In the genomic region with DNA sequence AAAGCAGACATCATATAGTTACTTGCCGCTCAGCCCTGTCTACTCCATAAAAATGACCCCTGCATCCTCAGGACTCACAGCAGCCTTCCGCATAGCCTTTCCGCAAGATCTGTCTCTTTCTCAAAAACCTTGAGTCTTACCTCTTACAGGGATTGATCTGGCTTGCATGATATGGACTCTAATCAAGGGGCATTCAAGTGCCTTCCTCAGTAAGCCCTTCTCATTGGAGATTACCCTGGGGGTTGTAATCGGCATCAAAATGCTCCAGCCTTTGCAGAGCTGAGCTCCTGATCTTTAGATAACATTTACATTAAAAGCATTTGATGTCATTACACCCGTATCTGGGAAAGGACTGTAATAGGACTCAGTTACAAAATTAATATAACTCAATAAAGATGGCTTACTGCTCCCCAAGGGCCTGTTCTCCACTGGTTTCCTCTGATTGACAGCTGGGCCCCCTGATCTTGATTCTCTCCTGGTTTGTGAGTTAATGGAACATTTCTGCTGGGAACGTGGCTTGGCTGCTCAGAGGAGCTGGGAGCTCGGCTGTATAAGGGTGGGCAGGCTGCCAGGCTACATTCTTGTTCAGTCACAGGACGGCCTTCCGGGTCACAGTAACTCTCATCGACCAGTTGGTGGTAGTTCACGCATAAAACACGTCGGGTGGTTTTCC, we compare ENCODE assay signal across 8 mouse cellular contexts.
A peak's percentile ranks its signal among the peaks of the same experiment; 100 is the strongest.
DNase-seq lines count a peak whose midpoint lies in the region; ATAC-seq and TF ChIP-seq lines count a peak whose summit lies in the region.

No protein-coding gene starts in this region.

- H3K36me3 ChIP-seq in forebrain, embryonic 13.5 days (ENCODE audit: poor library complexity, severe bottlenecking): peaks cover 8% of the 10 kb centered on the region
- H3K36me3 ChIP-seq in forebrain, embryonic 11.5 days (ENCODE audit: control insufficient read depth, insufficient read depth, low read length): no peaks in the 10 kb centered on the region; the same call in 1 of the 2 replicates
- peaks cover 16% of the 10 kb centered on the region for H3K36me3 ChIP-seq in embryonic facial prominence, embryonic 10.5 days (replicated peaks)
- H3K36me3 ChIP-seq in heart, postnatal 0 days (replicated peaks; ENCODE audit: control insufficient read depth, insufficient read depth, low read length): no peaks in the 10 kb centered on the region
- H3K36me3 ChIP-seq in lung, embryonic 14.5 days (ENCODE audit: insufficient read depth): 0 out of 2 replicates have a peak, but pooled peaks cover 4% of the 10 kb centered on the region
- no peaks in the 10 kb centered on the region for H3K36me3 ChIP-seq in thymus, adult 2 months (ENCODE audit: control insufficient read depth, insufficient read depth, low read length)

- no peaks in the 10 kb centered on the region for H3K27me3 ChIP-seq in forebrain, embryonic 13.5 days
- H3K27me3 ChIP-seq in forebrain, embryonic 11.5 days (ENCODE audit: control insufficient read depth, insufficient read depth, low read length): no peaks in the 10 kb centered on the region
- H3K27me3 ChIP-seq in embryonic facial prominence, embryonic 10.5 days (replicated peaks; ENCODE audit: low read depth, poor library complexity, severe bottlenecking): no peaks in the 10 kb centered on the region
- H3K27me3 ChIP-seq in heart, postnatal 0 days (ENCODE audit: control insufficient read depth, insufficient read depth, low read length): no peaks in the 10 kb centered on the region
- no peaks in the 10 kb centered on the region for H3K27me3 ChIP-seq in lung, embryonic 14.5 days (ENCODE audit: insufficient read depth, low read length)
- no peaks in the 10 kb centered on the region for H3K27me3 ChIP-seq in thymus, adult 2 months (ENCODE audit: control insufficient read depth, insufficient read depth, low read length)

- ATAC-seq in forebrain, embryonic 13.5 days: peak; percentile 58; the same call in 1 of the 2 replicates
- no peak for ATAC-seq in forebrain, embryonic 11.5 days (replicated peaks; ENCODE audit: low FRiP score)
- ATAC-seq in heart, postnatal 0 days (ENCODE audit: insufficient read depth, low read depth): peak; percentile 82
- peak; percentile 84 for ATAC-seq in lung, embryonic 14.5 days (ENCODE audit: insufficient read depth)

- H3K27ac ChIP-seq in forebrain, embryonic 13.5 days: no peak overlapping the region
- no peak overlapping the region for H3K27ac ChIP-seq in forebrain, embryonic 11.5 days (ENCODE audit: low read depth, low read length)
- H3K27ac ChIP-seq in embryonic facial prominence, embryonic 10.5 days (replicated peaks): no peak overlapping the region
- H3K27ac ChIP-seq in heart, postnatal 0 days (ENCODE audit: low read depth): no peak overlapping the region
- no peak overlapping the region for H3K27ac ChIP-seq in lung, embryonic 14.5 days (ENCODE audit: low read depth)
- H3K27ac ChIP-seq in thymus, adult 2 months (ENCODE audit: control insufficient read depth, insufficient read depth, low read length): no peak overlapping the region

- H3K4me2 ChIP-seq in forebrain, embryonic 13.5 days: no peak overlapping the region
- H3K4me2 ChIP-seq in forebrain, embryonic 11.5 days (ENCODE audit: low read depth, low read length, severe bottlenecking): no peak overlapping the region
- H3K4me2 ChIP-seq in heart, postnatal 0 days (ENCODE audit: low read depth, low read length): 0 out of 2 replicates have a peak overlapping the region, but pooled peaks have one; percentile 6
- no peak overlapping the region for H3K4me2 ChIP-seq in lung, embryonic 14.5 days

- TF ChIP-seq POLR2A in thymus, adult 2 months (IDR thresholded peaks at IDR 0.05; ENCODE audit: control insufficient read depth, extremely low read depth, insufficient read depth, low read length, poor library complexity): no peak

- no peak overlapping the region for H3K9ac ChIP-seq in forebrain, embryonic 13.5 days
- H3K9ac ChIP-seq in forebrain, embryonic 11.5 days (ENCODE audit: low read length): no peak overlapping the region
- H3K9ac ChIP-seq in heart, postnatal 0 days (replicated peaks; ENCODE audit: low read depth, low read length): no peak overlapping the region
- H3K9ac ChIP-seq in lung, embryonic 14.5 days: no peak overlapping the region

- 56% methylated on average over 13 of the region's 13 CpGs for WGBS in forebrain, embryonic 13.5 days
- WGBS in forebrain, embryonic 11.5 days: 79% methylated on average over 13 of the region's 13 CpGs
- 75% methylated on average over 13 of the region's 13 CpGs for WGBS in embryonic facial prominence, embryonic 10.5 days
- 34% methylated on average over 13 of the region's 13 CpGs for WGBS in heart, postnatal 0 days
- WGBS in lung, embryonic 14.5 days: 51% methylated on average over 13 of the region's 13 CpGs
- WGBS in thymus, adult 2 months: 92% methylated on average over 13 of the region's 13 CpGs

- TF ChIP-seq CTCF in heart, postnatal 0 days (IDR thresholded peaks at IDR 0.05; ENCODE audit: low read depth): no peak
- no peak for TF ChIP-seq CTCF in lung, embryonic 14.5 days (IDR thresholded peaks at IDR 0.05; ENCODE audit: low read depth)
- no peak for TF ChIP-seq CTCF in thymus, adult 2 months (IDR thresholded peaks at IDR 0.05; ENCODE audit: borderline replicate concordance, control insufficient read depth, extremely low read depth, insufficient read depth, low read length, poor library complexity)

- H3K4me1 ChIP-seq in forebrain, embryonic 13.5 days: peaks cover 10% of the 10 kb centered on the region; the same call in 1 of the 2 replicates
- H3K4me1 ChIP-seq in forebrain, embryonic 11.5 days (replicated peaks; ENCODE audit: control insufficient read depth, insufficient read depth, low read length): no peaks in the 10 kb centered on the region
- H3K4me1 ChIP-seq in embryonic facial prominence, embryonic 10.5 days: peaks cover 10% of the 10 kb centered on the region
- peaks cover 5% of the 10 kb centered on the region; the same call in 1 of the 2 replicates for H3K4me1 ChIP-seq in heart, postnatal 0 days (ENCODE audit: control insufficient read depth, insufficient read depth)
- H3K4me1 ChIP-seq in lung, embryonic 14.5 days (ENCODE audit: insufficient read depth): no peaks in the 10 kb centered on the region; the same call in 1 of the 2 replicates
- H3K4me1 ChIP-seq in thymus, adult 2 months (replicated peaks; ENCODE audit: control insufficient read depth, insufficient read depth, low read length): no peaks in the 10 kb centered on the region

- H3K4me3 ChIP-seq in forebrain, embryonic 13.5 days: no peak overlapping the region
- no peak overlapping the region for H3K4me3 ChIP-seq in forebrain, embryonic 11.5 days (ENCODE audit: low read depth, low read length)
- H3K4me3 ChIP-seq in embryonic facial prominence, embryonic 10.5 days: no peak overlapping the region
- no peak overlapping the region for H3K4me3 ChIP-seq in heart, postnatal 0 days (ENCODE audit: low read depth, low read length)
- no peak overlapping the region for H3K4me3 ChIP-seq in lung, embryonic 14.5 days (ENCODE audit: low read depth, low read length)
- no peak overlapping the region for H3K4me3 ChIP-seq in thymus, adult 2 months (ENCODE audit: control insufficient read depth, insufficient read depth, low read length)

- no peak for DNase-seq in forebrain, embryonic 11.5 days (ENCODE audit: low spot score)
- peak; percentile 13 for DNase-seq in 3T3-L1 (ENCODE audit: low read depth, low spot score)
- DNase-seq in embryonic facial prominence, embryonic 10.5 days (ENCODE audit: low spot score): peak; percentile 24
- peak; percentile 86 for DNase-seq in heart, postnatal 0 days (ENCODE audit: low spot score)
- peak; percentile 85 for DNase-seq in lung, embryonic 14.5 days
- DNase-seq in frontal cortex, postnatal 36 days (ENCODE audit: low spot score in 2 of 2): no peak
- DNase-seq in thymus, adult 2 months: no peak

- no peaks in the 10 kb centered on the region for H3K9me3 ChIP-seq in forebrain, embryonic 13.5 days (replicated peaks)
- no peaks in the 10 kb centered on the region for H3K9me3 ChIP-seq in forebrain, embryonic 11.5 days (ENCODE audit: control insufficient read depth, low read length)
- H3K9me3 ChIP-seq in embryonic facial prominence, embryonic 10.5 days: no peaks in the 10 kb centered on the region
- H3K9me3 ChIP-seq in heart, postnatal 0 days (replicated peaks; ENCODE audit: control insufficient read depth, low read length): peaks cover 6% of the 10 kb centered on the region
- H3K9me3 ChIP-seq in lung, embryonic 14.5 days (ENCODE audit: low read depth, low read length): no peaks in the 10 kb centered on the region

- TF ChIP-seq EP300 in heart, postnatal 0 days (IDR thresholded peaks at IDR 0.05; ENCODE audit: low read depth): no peak

Comparison
In these comparisons a context has a peak if more than half of its experiments do, and no peak if none do; other contexts are left out.
1. DNase-seq: peak in 3T3-L1 (single experiment), embryonic facial prominence, embryonic 10.5 days (single experiment), heart, postnatal 0 days (single experiment) and lung, embryonic 14.5 days (single experiment); none in forebrain, embryonic 11.5 days (single experiment), frontal cortex, postnatal 36 days (0 of 2) and thymus, adult 2 months (single experiment).